Mouse (Mus musculus): ENCODE results near the gene Cux1.

DNA sequence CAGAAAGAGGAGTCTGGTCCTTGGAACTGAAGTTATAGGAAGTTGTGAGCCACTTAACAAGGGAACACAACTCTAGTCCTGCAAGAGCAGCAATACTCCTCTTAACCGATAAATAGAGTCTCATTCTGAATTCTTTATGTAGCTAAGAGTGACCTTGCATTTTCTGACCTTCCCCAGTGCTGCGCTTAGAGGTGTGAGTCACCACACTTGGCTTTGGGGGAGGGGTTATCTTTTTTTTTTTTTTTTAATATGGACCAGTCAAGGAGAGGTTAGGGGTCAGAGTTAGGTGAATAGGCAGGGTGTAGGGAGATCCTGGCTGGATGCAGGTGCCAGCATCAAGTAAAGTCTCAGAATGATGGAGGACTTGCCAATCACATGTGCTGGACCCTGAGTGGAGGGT, 180.5 kb downstream of the Cux1 start:
- TF ChIP-seq CTCF (IDR thresholded peaks at IDR 0.05; ENCODE audit: extremely low read depth, insufficient read depth, insufficient read length, insufficient replicate concordance): no peak
- no peak for TF ChIP-seq POLR2A (IDR thresholded peaks at IDR 0.05; ENCODE audit: low read depth, low read length)
